Mouse (Mus musculus) gastrocnemius, adult 8-10 months (tissue): ENCODE results near the gene Hist1h4a. TPM values are rescaled to one million over a fixed set of nuclear protein-coding genes. Genes with fewer than 3 reads are reported as not detected.
"Not testable (repeated sequence)": the region's sequence is repeated elsewhere in the genome, so short reads cannot be mapped to it uniquely, and the experiment has no call there.

Experiments
- DNase-seq, 2 experiments: peaks; one replicate each; pipeline ENCODE4 v3.0.0; 2022; ENCODE audit warnings: low spot score in 2 of 2
- total RNA-seq, 4 experiments: library from RNA; stranded (reverse); gene quantifications; 2 replicates each; pipeline ENCODE4 v1.2.4; 2022

Gene Hist1h4a
- total RNA-seq, 4 experiments from 2014 or later = 0.82 to 3.3 (median 1.8) TPM

DNA sequence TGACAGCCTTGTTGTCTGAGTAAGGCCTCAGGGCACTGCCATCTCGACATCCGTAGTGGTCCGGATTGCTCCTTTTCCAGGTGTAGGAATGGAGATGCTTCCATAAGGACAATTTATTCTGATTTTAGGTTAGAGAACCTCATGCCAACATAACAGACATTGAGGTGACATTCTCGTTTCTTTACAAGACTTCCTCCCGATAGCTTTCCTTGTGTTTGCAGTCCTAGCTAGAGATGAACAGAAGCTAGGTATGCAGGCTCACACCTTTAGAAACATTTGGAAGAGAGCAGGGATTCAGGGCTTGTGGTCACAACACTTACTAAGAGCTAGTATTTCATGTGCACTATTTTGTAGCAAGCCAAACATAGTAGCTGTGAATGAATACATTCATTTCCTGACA is 17.8 kb downstream of the Hist1h4a start:
- DNase-seq = no peak

- DNase-seq = no peak
These were observed 19.0 kb downstream of the Hist1h4a start for GRCm38 (mm10) chr13:23742007-23742406.

DNA sequence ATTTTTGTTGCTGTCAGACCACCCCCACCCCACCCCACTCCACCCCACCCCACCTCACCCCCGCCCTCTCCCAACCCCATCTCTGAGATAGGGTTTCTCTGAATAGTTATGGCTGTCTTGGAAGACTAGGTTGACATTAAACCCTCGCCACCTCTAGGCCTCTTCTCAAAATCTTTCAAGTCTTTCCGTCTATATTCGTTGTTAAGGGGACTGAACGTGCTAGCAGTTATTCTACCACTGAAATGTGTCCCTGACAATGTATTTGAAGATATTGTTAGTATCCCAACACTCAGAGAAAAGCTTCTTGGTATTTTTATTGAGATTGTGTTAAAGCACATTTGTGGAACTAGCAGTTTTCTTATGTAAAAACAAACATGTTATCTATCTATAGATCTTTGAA is 20.1 kb downstream of the Hist1h4a start:
- no peak for DNase-seq

DNA sequence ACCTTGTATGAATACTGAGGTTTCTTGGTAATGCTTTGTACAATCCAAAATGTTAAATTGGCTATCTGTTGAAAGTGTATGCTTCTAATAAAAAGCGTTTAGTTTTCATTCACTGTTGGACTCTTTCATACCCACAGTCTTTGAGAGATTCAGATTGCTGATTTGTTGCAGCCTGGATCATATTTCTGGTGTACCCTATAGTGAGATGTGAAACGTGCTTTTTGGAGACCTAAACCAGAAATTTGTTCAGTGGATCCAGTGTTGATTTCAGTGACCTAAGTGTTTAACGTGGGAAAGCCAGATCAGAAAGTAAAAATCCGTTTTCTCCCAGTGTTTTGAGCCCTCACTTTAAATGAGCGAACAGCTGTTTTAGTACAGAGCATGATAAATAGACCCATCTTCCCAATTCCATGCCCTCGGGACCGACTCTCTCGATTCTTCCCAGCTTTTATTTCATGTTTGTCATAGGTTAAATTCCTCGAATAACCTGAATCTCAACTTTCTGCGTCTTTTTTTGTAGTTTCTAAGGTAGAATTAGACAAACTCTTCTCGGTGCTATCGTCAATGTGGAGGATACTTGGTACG is 20.7 kb downstream of the Hist1h4a start:
- no peak for DNase-seq

GRCm38 (mm10) chr13:23739922-23740252 is 21.1 kb downstream of the Hist1h4a start:
- no peak for DNase-seq

- peak; percentile 91 to 93 for DNase-seq
These were observed 21.7 kb downstream of the Hist1h4a start for GRCm38 (mm10) chr13:23739069-23739921.

DNA sequence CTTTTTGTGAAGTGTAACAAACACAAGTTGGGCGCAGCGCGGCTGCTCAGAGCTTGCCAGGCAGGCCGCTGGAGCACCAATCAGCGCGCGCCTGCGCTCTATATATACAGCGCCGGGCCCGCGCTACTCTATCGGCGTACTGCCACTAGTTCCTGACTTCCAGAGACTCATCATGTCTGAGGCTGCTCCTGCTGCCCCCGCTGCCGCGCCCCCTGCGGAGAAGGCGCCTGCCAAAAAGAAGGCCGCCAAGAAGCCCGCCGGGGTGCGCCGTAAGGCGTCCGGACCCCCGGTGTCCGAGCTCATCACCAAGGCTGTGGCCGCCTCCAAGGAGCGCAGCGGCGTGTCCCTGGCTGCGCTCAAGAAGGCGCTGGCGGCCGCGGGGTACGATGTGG is 22.4 kb downstream of the Hist1h4a start, which contains the start of gene Hist1h1c:
Gene Hist1h1c, plus strand, starts transcription at position 132 of the 392 bp plus-strand sequence.
- peak; percentile 83 to 87 for DNase-seq

- no peak for DNase-seq
These were observed 23.0 kb downstream of the Hist1h4a start for GRCm38 (mm10) chr13:23738041-23738440.

- no peak for DNase-seq
These were observed 23.9 kb downstream of the Hist1h4a start for GRCm38 (mm10) chr13:23737091-23737490.

- DNase-seq = no peak
These were observed 28.8 kb downstream of the Hist1h4a start for GRCm38 (mm10) chr13:23732156-23732804.

GRCm38 (mm10) chr13:23730479-23730878 is 30.6 kb downstream of the Hist1h4a start:
- DNase-seq = no peak

- DNase-seq = no peak
These were observed 31.3 kb downstream of the Hist1h4a start for GRCm38 (mm10) chr13:23729706-23730105.

DNA sequence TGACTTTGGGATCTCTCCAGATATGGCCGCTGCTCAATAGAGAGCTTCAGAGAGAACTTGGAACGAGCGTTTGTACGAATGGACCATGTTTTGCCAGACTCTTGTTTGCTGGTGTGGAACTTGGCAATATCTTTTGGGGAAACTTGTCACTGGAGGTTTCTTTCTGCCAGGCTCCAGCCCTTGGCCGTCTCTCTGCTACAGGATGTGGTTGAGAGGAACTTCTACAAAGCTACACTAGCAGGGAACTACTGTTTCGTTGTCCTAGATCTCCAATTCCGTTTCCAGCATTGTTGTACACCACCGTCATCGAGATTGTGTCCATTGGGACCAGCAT is 31.9 kb downstream of the Hist1h4a start:
- DNase-seq = no peak

GRCm38 (mm10) chr13:23728472-23729191 is 32.4 kb downstream of the Hist1h4a start:
- no peak for DNase-seq

DNA sequence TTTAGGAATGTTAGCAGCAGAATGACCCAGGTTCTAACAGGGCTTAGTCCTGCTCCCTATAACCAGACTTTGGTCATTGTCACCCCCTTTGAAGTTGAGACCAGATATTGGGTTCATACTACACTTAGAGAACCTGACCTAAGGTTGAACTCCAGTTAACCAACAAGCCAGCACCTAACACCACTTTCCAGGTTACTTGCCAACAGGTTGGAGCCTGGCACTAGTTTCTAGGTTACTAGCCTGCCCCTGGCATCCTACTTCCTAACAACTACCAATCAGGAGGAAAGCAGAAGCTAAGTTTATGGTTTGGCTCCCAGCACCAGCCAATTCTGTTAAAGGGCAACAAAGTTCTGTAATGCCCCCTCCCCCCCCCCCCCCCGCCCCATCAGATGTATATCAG is 35.8 kb downstream of the Hist1h4a start:
- DNase-seq = no peak

DNA sequence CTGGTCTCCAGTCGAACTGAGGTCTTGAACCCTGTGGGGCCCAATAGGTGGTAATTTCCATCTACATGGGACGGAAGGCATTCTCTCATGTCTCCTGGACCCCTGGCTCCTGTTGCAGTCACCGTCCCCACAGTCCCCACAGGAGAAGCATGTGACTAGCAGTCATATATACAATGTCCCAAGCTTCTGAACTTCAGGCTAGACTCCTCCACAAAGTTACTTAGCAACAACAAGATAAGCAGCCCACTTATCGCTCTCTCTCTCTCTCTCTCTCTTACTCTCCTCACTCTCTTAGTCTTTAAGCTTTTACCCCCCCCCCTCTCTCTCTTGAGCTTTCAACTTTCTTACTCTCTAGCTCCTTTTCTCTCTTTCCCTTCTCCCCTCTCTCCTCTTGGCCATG is 36.8 kb downstream of the Hist1h4a start:
- DNase-seq = no peak

DNA sequence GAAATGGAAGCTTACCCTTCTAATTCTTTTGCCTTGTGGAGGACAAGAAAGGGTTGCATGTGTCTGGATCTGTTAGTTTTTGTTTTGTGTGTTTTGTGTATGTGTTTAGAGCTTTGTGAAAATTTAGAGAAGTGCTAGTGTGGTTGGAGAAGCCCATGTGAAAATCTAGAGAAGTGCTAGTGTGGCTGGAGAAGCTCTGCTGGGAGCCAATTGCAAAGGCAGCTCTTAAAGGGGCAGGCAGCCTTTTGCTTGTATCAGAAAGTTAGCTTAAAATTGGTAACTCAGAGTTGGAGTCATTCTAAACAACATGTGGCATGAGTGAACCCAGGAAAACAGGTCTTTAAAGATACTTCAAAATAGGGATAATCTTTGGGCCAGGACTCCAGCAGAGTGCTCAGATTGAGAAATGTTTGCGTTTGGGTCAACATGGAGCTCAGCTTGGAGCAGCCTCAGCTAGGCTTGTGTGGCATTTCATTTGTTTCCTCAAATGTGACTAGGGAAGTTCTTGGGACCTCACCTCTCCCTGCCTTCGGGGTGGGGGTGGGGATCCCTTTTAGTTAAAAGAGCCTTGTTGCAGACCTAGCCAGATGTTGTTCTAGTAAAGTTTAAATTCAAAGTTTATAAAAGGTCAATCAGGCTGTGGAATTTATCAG is 43.3 kb downstream of the Hist1h4a start:
- not testable (repeated sequence) for DNase-seq

GRCm38 (mm10) chr13:23717176-23717575 is 43.9 kb downstream of the Hist1h4a start:
- no peak for DNase-seq

DNA sequence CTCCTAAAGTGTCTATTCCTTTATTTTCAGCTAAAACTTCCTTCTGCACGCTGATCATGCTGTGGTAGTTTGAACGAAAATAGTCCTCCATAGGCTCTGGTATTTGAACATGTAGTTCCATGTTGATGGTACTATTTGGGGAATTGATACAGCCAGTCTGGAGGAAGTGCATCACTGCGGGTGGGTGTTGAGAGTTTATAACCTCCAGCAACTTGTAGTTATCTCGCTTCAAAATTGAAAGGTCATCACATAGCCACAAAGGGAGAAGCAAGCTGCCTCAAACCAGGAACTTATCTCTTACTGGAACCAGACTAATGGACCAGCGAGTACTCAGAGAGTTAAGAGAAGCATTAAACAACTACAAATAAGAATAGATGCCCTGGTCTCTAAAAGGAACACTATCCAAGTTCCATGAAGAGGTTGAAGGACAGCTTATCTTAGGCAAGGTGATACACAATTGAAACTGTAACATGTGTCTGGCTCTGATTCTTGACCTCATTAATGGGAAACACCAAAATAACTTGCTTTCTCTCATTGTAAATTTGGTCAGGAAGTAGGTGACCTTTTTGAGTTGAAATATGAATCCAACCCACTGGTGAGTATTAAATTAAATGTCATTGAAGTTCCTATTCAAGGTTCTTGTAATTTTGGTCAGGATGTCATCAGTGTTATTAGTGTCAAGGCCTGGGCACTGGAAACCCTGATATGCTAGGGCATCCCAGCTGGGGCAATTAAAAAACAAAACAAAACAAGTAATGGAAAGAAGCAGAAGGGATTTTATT is 44.6 kb downstream of the Hist1h4a start:
- DNase-seq = no peak
